Mouse (Mus musculus): ENCODE results near the gene Gramd2. TPM values are rescaled to one million over a fixed set of nuclear protein-coding genes. Genes with fewer than 3 reads are reported as not detected.
"Not testable (repeated sequence)": the region's sequence is repeated elsewhere in the genome, so short reads cannot be mapped to it uniquely, and the experiment has no call there.

Gene Gramd2
- polyA plus RNA-seq, 1 experiment from 2014 or later: 3.4 TPM

DNA sequence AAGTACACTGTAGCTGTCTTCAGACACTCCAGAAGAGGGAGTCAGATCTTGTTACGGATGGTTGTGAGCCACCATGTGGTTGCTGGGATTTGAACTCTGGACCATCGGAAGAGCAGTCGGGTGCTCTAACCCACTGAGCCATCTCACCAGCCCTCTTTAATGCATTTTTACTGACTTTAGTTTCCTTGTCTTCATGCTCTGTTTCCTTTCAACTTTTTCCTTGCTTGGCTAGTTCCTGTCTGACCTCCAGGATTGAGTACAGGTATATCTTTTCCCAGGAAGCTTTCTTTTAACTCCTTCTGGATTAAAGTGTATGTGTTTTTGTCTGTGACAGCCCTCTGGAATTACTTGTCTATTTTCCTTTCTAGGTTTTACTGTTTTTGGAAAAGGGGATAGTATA is 77.1 kb downstream of the Gramd2 start:
- H3K27ac ChIP-seq (replicated peaks); H3K9ac ChIP-seq (replicated peaks); H3K27me3 ChIP-seq; H3K4me2 ChIP-seq (replicated peaks); H3K36me3 ChIP-seq; ATAC-seq (replicated peaks); H3K4me3 ChIP-seq; H3K9me3 ChIP-seq: not testable (repeated sequence)
- WGBS: 98% methylated on average over 3 of the region's 3 CpGs
- peaks cover 12% of the 10 kb centered on the region for H3K4me1 ChIP-seq

DNA sequence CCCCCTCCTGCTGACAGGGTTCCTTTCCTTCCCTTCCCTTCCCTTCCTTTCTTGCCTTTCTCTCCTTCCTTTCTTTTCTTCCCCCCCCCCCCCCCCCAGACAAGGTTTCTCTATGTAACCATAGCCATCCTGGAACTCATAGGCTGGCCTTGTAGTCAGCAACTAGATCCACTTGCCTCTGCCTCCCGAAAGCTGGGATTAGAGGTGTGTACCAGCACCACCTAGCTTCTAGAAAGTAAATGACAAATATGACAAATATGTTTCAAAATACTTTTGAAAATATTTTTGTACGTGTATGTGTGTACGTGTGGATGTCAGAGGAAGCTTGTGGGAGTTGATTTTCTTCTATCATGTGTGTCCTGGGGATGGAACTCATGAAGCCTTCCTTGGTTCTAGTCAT is 80.6 kb downstream of the Gramd2 start:
- no peak for ATAC-seq (replicated peaks)
- H3K4me3 ChIP-seq: no peak overlapping the region
- 91% methylated on average over 3 of the region's 3 CpGs for WGBS

DNA sequence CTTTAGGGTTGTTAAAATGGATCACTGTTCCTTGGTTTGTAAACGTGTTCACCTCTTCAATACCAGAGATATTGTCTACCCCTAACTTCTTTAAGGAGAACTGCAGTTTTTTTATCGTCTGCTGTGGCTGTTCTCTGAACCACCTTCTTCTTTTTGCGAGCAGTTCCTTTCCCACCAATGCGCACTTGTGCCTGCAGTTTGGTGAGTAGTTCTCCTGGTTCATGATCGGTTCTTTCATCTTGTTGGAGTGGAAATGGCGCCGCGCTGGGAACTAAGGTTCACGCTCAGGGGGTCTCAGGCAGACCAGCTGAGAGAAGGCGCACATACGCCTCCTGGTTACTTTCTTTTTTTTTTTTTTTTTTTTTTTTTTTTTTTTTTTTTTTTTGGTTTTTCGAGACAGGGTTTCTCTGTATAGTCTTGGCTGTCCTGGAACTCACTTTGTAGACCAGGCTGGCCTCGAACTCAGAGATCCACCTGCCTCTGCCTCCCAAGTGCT is 87.1 kb downstream of the Gramd2 start:
- H3K4me3 ChIP-seq; H3K9ac ChIP-seq (replicated peaks); ATAC-seq (replicated peaks); H3K27ac ChIP-seq (replicated peaks); H3K36me3 ChIP-seq; H3K4me2 ChIP-seq (replicated peaks); H3K27me3 ChIP-seq; H3K4me1 ChIP-seq; H3K9me3 ChIP-seq: not testable (repeated sequence)
- 90% methylated on average over 12 of the region's 13 CpGs for WGBS

More for the DNA sequence above, 80.6 kb downstream of the Gramd2 start:
- Histone ChIP-seq H3K36me3 (no peaks in the 10 kb centered on the region), H3K4me2 (replicated peaks) (no peak overlapping the region), H3K27ac (replicated peaks) (no peak overlapping the region), H3K4me1 (peaks cover 2% of the 10 kb centered on the region; the same call in 1 of the 2 replicates), H3K27me3 (no peaks in the 10 kb centered on the region), H3K9ac (replicated peaks) (no peak overlapping the region), H3K9me3 (no peaks in the 10 kb centered on the region)

Other genes with a start within 250 kb of the Gramd2 start
- gene Arih1, start 193.5 kb upstream of the Gramd2 start, polyA plus RNA-seq (2015; fragmentation: Nextera tagmentation; extraction: Ambion mirVana): 18.2 and 18.8 TPM in 2 replicates
- gene Hexa, start 140.6 kb upstream of the Gramd2 start, polyA plus RNA-seq (2015; fragmentation: Nextera tagmentation; extraction: Ambion mirVana): 47.5 and 53.0 TPM in 2 replicates
- 0.47 and 0.74 TPM in 2 replicates for gene Tmem202, start 140.3 kb upstream of the Gramd2 start, polyA plus RNA-seq (2015; fragmentation: Nextera tagmentation; extraction: Ambion mirVana)
- 24.6 and 34.3 TPM in 2 replicates for gene Celf6, start 102.2 kb upstream of the Gramd2 start, polyA plus RNA-seq (2015; fragmentation: Nextera tagmentation; extraction: Ambion mirVana)
- gene Parp6, start 62.9 kb upstream of the Gramd2 start, polyA plus RNA-seq (2015; fragmentation: Nextera tagmentation; extraction: Ambion mirVana): 188 and 191 TPM in 2 replicates
- 1,184 and 1,237 TPM in 2 replicates for gene Pkm, start 23.8 kb upstream of the Gramd2 start, polyA plus RNA-seq (2015; fragmentation: Nextera tagmentation; extraction: Ambion mirVana)
- 10.1 and 11.1 TPM in 2 replicates for gene Senp8, start 70.6 kb downstream of the Gramd2 start, polyA plus RNA-seq (2015; fragmentation: Nextera tagmentation; extraction: Ambion mirVana)
- gene Myo9a, start 70.8 kb downstream of the Gramd2 start, polyA plus RNA-seq (2015; fragmentation: Nextera tagmentation; extraction: Ambion mirVana): 22.7 and 25.5 TPM in 2 replicates

Measured in forebrain, embryonic 15.5 days (tissue).